Mouse (Mus musculus) midbrain, embryonic 16.5 days (tissue): ENCODE measurements around the gene Mettl15. TPM values are rescaled to one million over a fixed set of nuclear protein-coding genes. Genes with fewer than 3 reads are reported as not detected.

Experiments
- ATAC-seq: fragments of 200-750 bp; cut with Nextera tagmentation; 2 replicates; pipeline ENCODE4 v1.8.0; 2017; ENCODE audit warnings: moderate TSS enrichment
- H3K27ac ChIP-seq: fragments of 300-500 bp; sonication (generic); 2 replicates; pipeline ENCODE4 v1.5.1; 2014; ENCODE audit warnings: mild to moderate bottlenecking, low read length, mixed read lengths
- H3K27me3 ChIP-seq: fragments of 300-500 bp; sonication (generic); 2 replicates; pipeline ENCODE4 v1.6.1; 2014; ENCODE audit warnings: low read depth, low read length, mixed read lengths; ENCODE audit not compliant: control insufficient read depth, insufficient read depth
- H3K36me3 ChIP-seq: fragments of 300-500 bp; sonication (generic); 2 replicates; pipeline ENCODE4 v1.6.1; 2014; ENCODE audit warnings: mild to moderate bottlenecking, low read length, moderate library complexity, mixed read lengths; ENCODE audit not compliant: control insufficient read depth, insufficient read depth
- H3K4me1 ChIP-seq: fragments of 300-500 bp; sonication (generic); 2 replicates; pipeline ENCODE4 v1.6.1; 2014; ENCODE audit warnings: mild to moderate bottlenecking, low read length, mixed read lengths; ENCODE audit not compliant: control insufficient read depth, insufficient read depth
- H3K4me2 ChIP-seq: fragments of 300-500 bp; sonication (generic); 2 replicates; pipeline ENCODE4 v1.6.1; 2014; ENCODE audit warnings: mild to moderate bottlenecking, low read length, mixed read lengths
- H3K4me3 ChIP-seq: fragments of 300-500 bp; sonication (generic); 2 replicates; pipeline ENCODE4 v1.5.1; 2014; ENCODE audit warnings: low read depth, mild to moderate bottlenecking, low read length, moderate library complexity, mixed read lengths
- H3K9ac ChIP-seq: fragments of 300-500 bp; sonication (generic); 2 replicates; pipeline ENCODE4 v1.6.1; 2014; ENCODE audit warnings: low read depth, low read length, mixed read lengths
- H3K9me3 ChIP-seq: fragments of 300-500 bp; sonication (generic); replicated peaks from 2 replicates; pipeline ENCODE4 v1.6.1; 2014; ENCODE audit warnings: mild to moderate bottlenecking, low read length, mixed read lengths; ENCODE audit not compliant: control insufficient read depth, poor library complexity, severe bottlenecking
- WGBS: fragments of 180-500 bp; shearing (Covaris S2); extraction: QIAGEN DNeasy Blood & Tissue Kit; methylation state at CpG from one replicate; pipeline ENCODE4 v1.1.7; 2014; 5-methylcytosine and 5-hydroxymethylcytosine counted together
- polyA plus RNA-seq: library from polyadenylated mRNA; unstranded; fragments of >200 nt; fragmentation: Nextera tagmentation; extraction: Ambion mirVana; gene quantifications from 2 replicates; pipeline ENCODE4 v1.2.1, GENCODE M21; 2015

Gene Mettl15
- polyA plus RNA-seq, 1 experiment from 2014 or later, result 10.6 TPM

- Histone ChIP-seq H3K4me3 (peak overlapping the region; percentile 50), H3K4me2 (peak overlapping the region; percentile 75), H3K9me3 (no peaks in the 10 kb centered on the region), H3K9ac (peak overlapping the region; percentile 62), H3K27ac (peak overlapping the region; percentile 67), H3K27me3 (no peaks in the 10 kb centered on the region), H3K36me3 (no peaks in the 10 kb centered on the region), H3K4me1 (peaks cover 9% of the 10 kb centered on the region)
- no peak for ATAC-seq
- 5% methylated on average over 4 of the region's 4 CpGs for WGBS
Observed at GRCm38 (mm10) chr2:109280272-109280599, 312 bp downstream of the Mettl15 start.

DNA sequence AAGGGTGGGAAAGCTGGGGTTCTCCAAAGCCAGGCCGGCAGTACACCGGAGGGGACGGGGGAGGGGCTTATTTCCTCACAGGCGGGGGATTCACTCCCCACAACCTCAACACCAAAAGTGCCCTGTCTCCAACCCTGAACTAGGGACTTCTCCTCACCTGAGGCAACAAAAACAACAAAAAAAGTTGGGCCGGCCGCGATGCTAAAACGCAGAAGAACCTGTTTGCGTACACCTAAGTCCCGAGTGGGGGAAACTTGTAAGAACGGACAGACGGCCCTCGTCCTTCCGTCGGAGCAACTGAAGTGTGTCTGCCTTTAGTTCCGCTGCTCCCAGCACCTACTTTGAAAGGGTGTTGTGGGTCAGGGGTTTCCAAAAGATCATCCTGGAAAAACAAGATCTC lies 2.5 kb downstream of the Mettl15 start:
- peak overlapping the region; percentile 67 for H3K4me2 ChIP-seq
- peak overlapping the region; percentile 43 for H3K4me3 ChIP-seq
- no peaks in the 10 kb centered on the region for H3K27me3 ChIP-seq
- no peak overlapping the region for H3K27ac ChIP-seq
- H3K36me3 ChIP-seq, result no peaks in the 10 kb centered on the region
- under 1% methylated on average over 16 of the region's 16 CpGs for WGBS
- ATAC-seq, result no peak
- no peaks in the 10 kb centered on the region for H3K9me3 ChIP-seq
- H3K9ac ChIP-seq, result peak overlapping the region; percentile 61
- peaks cover 9% of the 10 kb centered on the region for H3K4me1 ChIP-seq

DNA sequence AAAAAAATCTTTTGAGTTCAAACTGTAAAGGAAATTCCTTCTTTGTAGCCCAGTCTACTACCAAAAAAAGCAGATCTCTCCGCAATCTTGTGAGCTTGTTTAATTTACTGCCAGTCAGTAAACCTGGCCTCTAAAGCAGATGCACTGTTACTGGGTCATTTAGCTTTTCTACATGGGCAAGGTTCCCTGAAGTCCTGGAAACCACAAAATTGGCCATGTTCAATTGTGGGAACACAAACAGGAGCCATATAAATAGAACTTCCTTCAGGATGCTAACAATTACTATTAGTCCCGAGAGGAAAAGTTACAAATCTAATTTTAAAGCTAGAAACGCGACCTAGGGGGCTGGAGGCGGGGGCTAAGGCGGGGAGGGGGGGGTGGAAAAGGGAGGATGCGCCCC lies 3.0 kb downstream of the Mettl15 start:
- H3K27ac ChIP-seq, result no peak overlapping the region
- H3K4me2 ChIP-seq, result peak overlapping the region; percentile 67
- peak overlapping the region; percentile 61 for H3K9ac ChIP-seq
- H3K36me3 ChIP-seq, result no peaks in the 10 kb centered on the region
- WGBS, result 12% methylated on average over 7 of the region's 7 CpGs
- no peak for ATAC-seq
- H3K4me3 ChIP-seq, result peak overlapping the region; percentile 43
- peaks cover 9% of the 10 kb centered on the region for H3K4me1 ChIP-seq
- no peaks in the 10 kb centered on the region for H3K27me3 ChIP-seq
- H3K9me3 ChIP-seq, result no peaks in the 10 kb centered on the region

- Histone ChIP-seq H3K4me1 (peaks cover 3% of the 10 kb centered on the region), H3K9me3 (no peaks in the 10 kb centered on the region), H3K9ac (no peak overlapping the region), H3K27ac (no peak overlapping the region), H3K4me2 (no peak overlapping the region), H3K27me3 (no peaks in the 10 kb centered on the region), H3K4me3 (no peak overlapping the region), H3K36me3 (no peaks in the 10 kb centered on the region)
- no peak for ATAC-seq
- WGBS, result 90% methylated on average over 1 of the region's 1 CpGs
Observed at GRCm38 (mm10) chr2:109273098-109273497, 7.5 kb downstream of the Mettl15 start.

DNA sequence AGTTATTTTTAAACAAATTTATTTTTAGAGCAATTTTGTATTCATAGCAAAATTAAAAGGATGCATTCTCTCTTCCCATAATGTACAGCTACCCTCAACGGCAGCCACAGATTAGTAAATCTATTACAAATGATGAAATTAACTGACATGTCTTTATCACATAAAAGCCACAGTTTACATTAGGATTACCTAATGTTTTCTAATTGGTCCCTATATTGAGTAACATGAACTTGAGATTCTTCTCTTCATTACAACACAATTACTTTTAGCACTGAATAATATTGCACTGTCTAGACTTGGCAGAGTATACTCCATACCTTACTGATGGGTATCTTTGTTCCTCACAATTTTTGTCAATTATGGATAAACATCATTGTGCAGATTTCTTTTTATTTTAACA lies 17.8 kb downstream of the Mettl15 start:
- H3K27ac ChIP-seq, result no peak overlapping the region
- no peaks in the 10 kb centered on the region for H3K9me3 ChIP-seq
- no peak for ATAC-seq
- H3K36me3 ChIP-seq, result no peaks in the 10 kb centered on the region
- H3K27me3 ChIP-seq, result no peaks in the 10 kb centered on the region
- 91% methylated on average over 1 of the region's 1 CpGs for WGBS
- H3K4me3 ChIP-seq, result no peak overlapping the region
- no peak overlapping the region for H3K9ac ChIP-seq
- H3K4me1 ChIP-seq, result no peaks in the 10 kb centered on the region
- H3K4me2 ChIP-seq, result no peak overlapping the region

GRCm38 (mm10) chr2:109241947-109242346 lies 38.6 kb downstream of the Mettl15 start:
- 67% methylated on average over 3 of the region's 3 CpGs for WGBS
- H3K9ac ChIP-seq, result no peak overlapping the region
- H3K4me1 ChIP-seq, result no peaks in the 10 kb centered on the region
- no peak overlapping the region for H3K4me3 ChIP-seq
- no peak overlapping the region for H3K27ac ChIP-seq
- no peak overlapping the region for H3K4me2 ChIP-seq
- H3K27me3 ChIP-seq, result no peaks in the 10 kb centered on the region
- no peak for ATAC-seq
- H3K36me3 ChIP-seq, result no peaks in the 10 kb centered on the region
- H3K9me3 ChIP-seq, result no peaks in the 10 kb centered on the region

DNA sequence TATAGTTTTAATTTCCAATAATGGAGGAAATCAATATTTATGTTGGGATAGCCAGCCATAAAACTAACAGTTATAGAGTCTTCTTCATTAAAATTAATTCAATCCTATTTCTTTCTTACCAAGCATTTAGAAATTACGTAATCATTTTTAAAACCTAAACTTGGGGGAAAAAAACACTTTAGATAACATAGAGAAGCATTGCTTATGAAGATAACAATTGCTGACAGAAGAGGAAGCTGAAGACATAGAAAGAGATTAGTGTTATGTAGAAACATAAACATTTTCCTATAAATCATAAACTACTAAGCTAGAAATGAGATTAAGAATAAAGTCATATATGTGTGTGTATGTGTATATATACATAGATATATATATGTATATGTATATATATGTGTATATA lies 44.8 kb downstream of the Mettl15 start:
- Histone ChIP-seq H3K36me3 (no peaks in the 10 kb centered on the region), H3K4me2 (no peak overlapping the region), H3K4me1 (no peaks in the 10 kb centered on the region), H3K9me3 (no peaks in the 10 kb centered on the region), H3K27ac (no peak overlapping the region), H3K4me3 (no peak overlapping the region), H3K27me3 (no peaks in the 10 kb centered on the region), H3K9ac (no peak overlapping the region)
- ATAC-seq, result no peak
- 100% methylated on average over 1 of the region's 1 CpGs for WGBS

DNA sequence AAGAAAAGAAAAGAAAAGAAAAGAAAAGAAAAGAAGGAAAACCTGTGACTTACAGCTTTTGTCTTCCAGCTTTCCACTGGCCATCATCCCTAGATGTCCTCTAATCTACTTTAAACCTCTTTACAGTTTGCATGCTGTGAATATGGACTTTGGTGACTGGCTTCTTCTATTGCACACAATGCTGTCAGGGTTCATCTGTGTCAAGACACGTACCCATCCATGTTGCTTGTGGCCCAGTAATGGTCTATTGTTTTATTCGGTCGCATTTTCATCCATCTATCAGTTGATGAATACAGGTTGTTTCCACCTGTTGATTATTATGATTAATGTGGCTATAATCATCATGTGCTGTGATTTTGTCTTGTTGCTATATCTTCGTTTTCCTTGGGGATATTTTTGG lies 46.7 kb downstream of the Mettl15 start:
- WGBS, result 88% methylated on average over 4 of the region's 4 CpGs

GRCm38 (mm10) chr2:109230443-109230842 lies 50.1 kb downstream of the Mettl15 start:
- no peak overlapping the region for H3K4me2 ChIP-seq
- no peaks in the 10 kb centered on the region for H3K36me3 ChIP-seq
- H3K9ac ChIP-seq, result no peak overlapping the region
- no peak overlapping the region for H3K4me3 ChIP-seq
- no peak for ATAC-seq
- no peaks in the 10 kb centered on the region for H3K4me1 ChIP-seq
- no peak overlapping the region for H3K27ac ChIP-seq
- no peaks in the 10 kb centered on the region for H3K27me3 ChIP-seq
- H3K9me3 ChIP-seq, result no peaks in the 10 kb centered on the region

More for the DNA sequence above, 46.7 kb downstream of the Mettl15 start:
- H3K27me3 ChIP-seq, result no peaks in the 10 kb centered on the region
- no peaks in the 10 kb centered on the region for H3K4me1 ChIP-seq
- ATAC-seq, result no peak
- no peak overlapping the region for H3K4me2 ChIP-seq
- H3K9me3 ChIP-seq, result no peaks in the 10 kb centered on the region
- no peak overlapping the region for H3K4me3 ChIP-seq
- H3K9ac ChIP-seq, result no peak overlapping the region
- no peaks in the 10 kb centered on the region for H3K36me3 ChIP-seq
- no peak overlapping the region for H3K27ac ChIP-seq

DNA sequence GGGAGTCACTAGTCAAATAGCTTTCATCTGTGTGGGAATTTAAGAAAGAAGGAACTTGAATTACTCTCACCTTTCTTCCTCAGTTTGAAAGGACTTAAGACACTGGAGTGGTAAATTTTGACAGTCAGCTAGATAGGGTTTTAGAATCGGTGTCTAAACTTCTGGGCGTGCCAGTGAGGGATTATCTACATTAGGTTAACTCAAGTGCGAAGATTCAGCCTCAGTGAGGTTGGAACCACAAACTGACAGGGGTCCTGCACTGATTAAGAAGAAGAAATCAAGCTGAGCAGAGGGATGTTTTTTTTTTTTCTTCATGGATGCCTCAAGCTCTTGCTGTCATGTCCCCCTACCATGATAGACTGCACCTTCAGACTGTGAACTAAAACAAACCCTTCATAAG lies 53.4 kb downstream of the Mettl15 start:
- H3K4me2 ChIP-seq, result no peak overlapping the region
- 24% methylated on average over 3 of the region's 3 CpGs for whole genome bisulfite sequencing
- no peaks in the 10 kb centered on the region for H3K4me1 ChIP-seq
- H3K36me3 ChIP-seq, result no peaks in the 10 kb centered on the region
- no peaks in the 10 kb centered on the region for H3K27me3 ChIP-seq
- ATAC-seq, result no peak
- H3K9me3 ChIP-seq, result no peaks in the 10 kb centered on the region
- no peak overlapping the region for H3K9ac ChIP-seq
- H3K4me3 ChIP-seq, result no peak overlapping the region
- no peak overlapping the region for H3K27ac ChIP-seq
